Mouse (Mus musculus) embryonic fibroblast, embryonic 13.5 days (primary cell): ENCODE measurements around the gene H2-M10.2. TPM values are rescaled to one million over a fixed set of nuclear protein-coding genes. Genes with fewer than 3 reads are reported as not detected.
"Not testable (repeated sequence)": the region's sequence is repeated elsewhere in the genome, so short reads cannot be mapped to it uniquely, and the experiment has no call there.

Experiments used
- H3K27ac ChIP-seq: 2 replicates; pipeline ENCODE4 v1.5.1; 2012; ENCODE audit warnings: low read length, control low read depth, inconsistent platforms; ENCODE audit not compliant: insufficient read depth
- H3K4me1 ChIP-seq: 2 replicates; pipeline ENCODE4 v1.6.1; 2011; ENCODE audit warnings: low read length; ENCODE audit not compliant: control insufficient read depth, insufficient read depth
- H3K4me3 ChIP-seq: 2 replicates; pipeline ENCODE4 v1.5.1; 2011; ENCODE audit warnings: mild to moderate bottlenecking, control low read depth, low read length; ENCODE audit not compliant: insufficient read depth
- CTCF ChIP-seq: IDR thresholded peaks from 2 replicates; pipeline ENCODE4 v1.5.1; 2011; ENCODE audit warnings: mild to moderate bottlenecking, control low read depth, low read length, moderate library complexity, borderline replicate concordance; ENCODE audit not compliant: insufficient read depth
- POLR2A ChIP-seq: IDR thresholded peaks from 2 replicates; pipeline ENCODE4 v1.6.1; 2011; ENCODE audit warnings: low read depth, mild to moderate bottlenecking, control low read depth, low read length, moderate library complexity
- polyA plus RNA-seq: library from polyadenylated mRNA; stranded (reverse); fragments of >200 nt; gene quantifications from 2 replicates; pipeline ENCODE4 v1.2.4, GENCODE M21; 2011; ENCODE audit warnings: low read depth; ENCODE audit not compliant: missing spikeins, insufficient read length

The H2-M10.2 gene
- polyA plus RNA-seq = not detected in 2 replicates

DNA sequence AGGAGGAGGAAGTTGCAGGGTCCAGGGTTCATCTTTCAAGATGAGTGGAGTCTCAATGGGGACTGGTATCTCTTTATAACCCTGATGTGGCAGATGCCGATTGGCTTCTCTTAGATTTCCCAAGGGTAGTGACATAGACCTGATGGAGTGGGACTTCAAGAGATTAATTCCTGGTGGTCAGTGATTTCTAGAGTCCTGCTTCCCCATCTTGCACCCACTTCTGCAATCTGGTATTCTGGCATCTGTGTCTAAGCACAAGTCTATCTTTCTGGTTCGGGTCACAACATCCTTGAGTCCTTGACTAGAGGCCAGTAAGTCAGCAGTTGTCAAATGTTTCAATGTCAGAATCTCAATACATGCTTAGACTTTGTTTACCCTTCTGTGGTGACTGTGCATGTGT is at the start of gene H2-M10.2:
Gene H2-M10.2, minus strand, starts transcription at position 101 of the 400 bp plus-strand sequence.
- no peak within 1 kb of the TSS for H3K27ac ChIP-seq
- TF ChIP-seq CTCF (no peak), POLR2A (no peak)
- no peaks in the 10 kb centered on the region for H3K4me1 ChIP-seq
- H3K4me3 ChIP-seq = no peak within 1 kb of the TSS

DNA sequence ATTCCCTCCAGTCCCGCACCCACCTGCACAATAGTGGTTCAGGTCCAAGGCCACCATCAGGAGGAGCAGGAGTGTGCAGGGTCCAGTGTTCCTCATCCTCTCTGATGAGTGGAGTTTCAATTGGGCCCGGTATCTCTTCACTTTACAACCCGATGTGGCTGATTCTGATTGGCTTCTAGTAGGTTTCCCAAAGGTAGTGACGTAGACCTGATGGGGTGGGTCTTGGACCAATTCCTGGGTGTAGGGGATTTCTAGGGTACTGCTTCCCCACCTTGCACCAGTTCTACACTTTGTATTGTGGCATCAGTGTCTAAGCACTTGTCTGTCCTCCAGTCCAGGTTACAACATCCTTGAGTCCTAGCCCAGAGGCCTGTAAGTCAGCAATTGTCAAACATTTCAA is 39.8 kb upstream of the H2-M10.2 start, which contains the start of gene H2-M10.1:
Gene H2-M10.1, minus strand, starts transcription at position 101 of the 400 bp plus-strand sequence.
- H3K4me1 ChIP-seq = no peaks in the 10 kb centered on the region
- H3K27ac ChIP-seq = no peak within 1 kb of the TSS
- TF ChIP-seq CTCF = no peak
- TF ChIP-seq POLR2A = no peak
- H3K4me3 ChIP-seq = no peak within 1 kb of the TSS

DNA sequence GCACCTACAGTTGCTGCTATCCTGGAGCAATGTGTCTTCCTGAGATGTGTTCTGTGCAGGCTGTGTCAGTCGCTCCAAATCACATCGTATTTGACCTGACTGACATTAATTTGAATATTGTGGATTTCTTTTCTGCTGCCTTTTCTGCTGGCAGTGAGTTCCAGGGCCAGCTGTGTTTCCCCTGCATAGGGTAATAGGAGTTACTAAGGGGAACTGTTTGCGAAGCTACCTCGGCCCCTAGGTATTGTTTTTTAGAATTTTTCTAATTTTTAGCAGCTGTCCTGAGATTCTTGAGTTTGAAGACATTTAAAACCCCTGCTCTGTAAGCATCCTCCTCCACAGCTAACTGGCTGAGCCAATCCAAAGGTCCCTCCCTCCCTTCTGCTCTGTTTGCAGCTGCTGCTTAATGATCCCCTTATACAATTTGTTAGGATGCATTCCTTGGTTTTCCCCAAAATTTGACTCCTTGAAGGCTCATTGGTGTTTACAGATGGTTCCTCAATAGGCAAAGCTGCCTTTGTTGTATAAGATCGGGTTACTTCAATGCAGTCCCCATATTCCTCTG is 29.5 kb upstream of the H2-M10.2 start:
- no peaks in the 10 kb centered on the region for H3K4me1 ChIP-seq
- no peak for TF ChIP-seq POLR2A
- TF ChIP-seq CTCF = no peak
- H3K4me3 ChIP-seq = peak overlapping the region; percentile 67
- no peak overlapping the region for H3K27ac ChIP-seq

DNA sequence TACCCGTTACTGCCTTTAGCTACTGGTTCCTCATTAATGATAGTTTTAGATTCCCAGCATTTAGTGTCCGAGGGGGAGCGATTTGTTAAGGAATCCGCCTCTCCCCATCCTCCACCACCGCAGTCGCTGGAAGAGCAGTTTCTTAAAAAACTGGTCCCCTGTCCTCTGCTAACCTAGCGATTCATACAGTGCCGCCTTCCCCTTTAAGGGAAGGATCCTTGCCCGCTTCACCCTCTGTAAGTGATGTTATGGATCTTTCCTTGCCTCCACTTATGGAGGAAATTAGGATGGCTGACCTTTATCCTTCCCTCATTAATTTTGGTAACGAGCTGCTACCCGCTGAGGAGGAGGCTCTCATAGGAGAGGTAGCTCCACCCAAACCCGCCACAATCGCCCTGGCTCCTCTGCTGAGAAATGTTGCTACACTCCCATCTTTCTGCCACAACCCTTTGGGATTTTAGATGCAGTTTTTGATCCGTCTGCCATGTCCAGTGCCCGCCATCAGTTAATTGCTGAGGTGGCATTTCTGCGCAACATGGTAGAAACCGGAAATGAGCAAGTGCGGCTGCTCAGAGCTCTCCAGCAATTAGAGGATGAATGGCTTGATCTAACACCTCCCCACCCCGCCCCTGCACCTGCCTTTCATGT is 28.9 kb upstream of the H2-M10.2 start:
- peak overlapping the region; percentile 8; the same call in 1 of the 2 replicates for H3K27ac ChIP-seq
- H3K4me3 ChIP-seq = peak overlapping the region; percentile 67
- no peaks in the 10 kb centered on the region for H3K4me1 ChIP-seq
- TF ChIP-seq POLR2A (peak; percentile 49; the same call in 1 of the 2 replicates), CTCF (no peak)

DNA sequence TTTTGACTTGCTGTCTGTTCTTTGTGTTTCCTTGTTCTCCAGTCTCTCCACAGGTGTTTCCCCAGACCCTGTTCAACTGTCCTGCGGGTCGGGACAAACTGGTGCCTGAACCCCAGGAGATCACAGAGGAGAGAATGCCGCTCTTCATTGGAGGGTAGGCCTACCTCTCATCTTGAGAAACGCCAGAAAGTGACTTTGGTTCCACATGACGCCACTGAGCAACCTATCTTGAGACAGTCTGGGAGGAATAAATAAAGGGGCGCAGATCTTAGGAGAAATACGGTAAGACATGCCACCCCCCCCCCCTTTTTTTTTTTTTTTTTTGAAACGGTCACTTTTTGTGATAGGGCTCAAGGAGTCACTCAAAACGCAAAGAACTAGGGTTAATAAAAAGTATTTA is 28.2 kb upstream of the H2-M10.2 start:
- no peak for TF ChIP-seq CTCF
- no peak for TF ChIP-seq POLR2A
- Histone ChIP-seq H3K4me3 (peak overlapping the region; percentile 67; the same call in 1 of the 2 replicates), H3K27ac (no peak overlapping the region), H3K4me1 (no peaks in the 10 kb centered on the region)

DNA sequence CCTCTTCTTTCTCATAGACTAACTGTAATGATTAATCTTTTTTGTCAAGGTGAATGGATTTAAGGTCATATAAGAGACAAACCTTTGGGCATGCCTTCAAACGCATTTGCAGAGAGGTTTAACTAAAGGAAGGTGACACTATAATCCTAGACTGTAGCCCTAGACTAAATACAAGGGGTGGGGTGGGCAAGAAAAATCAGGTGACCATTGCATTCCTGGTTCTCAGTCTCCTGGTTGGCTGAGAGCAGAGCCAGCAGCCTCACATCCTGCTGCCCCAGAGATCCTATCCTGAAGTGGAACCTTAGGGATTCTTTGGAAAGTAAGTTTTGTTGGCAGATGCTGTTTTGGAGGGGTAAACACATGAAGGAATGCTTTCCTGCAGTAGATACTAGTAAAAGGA is 23.0 kb upstream of the H2-M10.2 start:
- TF ChIP-seq CTCF (no peak), POLR2A (no peak)
- H3K27ac ChIP-seq = no peak overlapping the region
- H3K4me3 ChIP-seq = no peak overlapping the region
- H3K4me1 ChIP-seq = no peaks in the 10 kb centered on the region

DNA sequence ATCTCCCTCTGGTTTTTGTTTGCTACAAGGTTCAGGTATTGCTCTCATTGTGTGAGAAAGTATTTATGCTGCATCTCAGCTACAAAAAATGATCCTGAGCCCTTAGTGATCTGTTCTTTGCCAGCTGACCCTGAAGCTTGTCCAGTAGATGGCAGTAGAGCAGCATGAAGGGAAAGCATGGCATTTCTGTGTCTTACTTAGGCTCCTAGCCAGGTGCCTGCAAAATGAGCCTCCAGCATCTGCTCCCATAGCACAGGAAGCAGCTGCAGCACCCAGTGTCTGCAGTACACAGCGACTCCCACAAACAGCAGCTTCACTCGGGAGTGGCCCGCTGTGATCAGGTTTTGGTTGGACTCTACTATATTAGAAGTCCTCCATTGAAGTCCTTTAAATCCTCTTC is 22.6 kb upstream of the H2-M10.2 start:
- H3K4me1 ChIP-seq, H3K27ac ChIP-seq, H3K4me3 ChIP-seq: not testable (repeated sequence)

DNA sequence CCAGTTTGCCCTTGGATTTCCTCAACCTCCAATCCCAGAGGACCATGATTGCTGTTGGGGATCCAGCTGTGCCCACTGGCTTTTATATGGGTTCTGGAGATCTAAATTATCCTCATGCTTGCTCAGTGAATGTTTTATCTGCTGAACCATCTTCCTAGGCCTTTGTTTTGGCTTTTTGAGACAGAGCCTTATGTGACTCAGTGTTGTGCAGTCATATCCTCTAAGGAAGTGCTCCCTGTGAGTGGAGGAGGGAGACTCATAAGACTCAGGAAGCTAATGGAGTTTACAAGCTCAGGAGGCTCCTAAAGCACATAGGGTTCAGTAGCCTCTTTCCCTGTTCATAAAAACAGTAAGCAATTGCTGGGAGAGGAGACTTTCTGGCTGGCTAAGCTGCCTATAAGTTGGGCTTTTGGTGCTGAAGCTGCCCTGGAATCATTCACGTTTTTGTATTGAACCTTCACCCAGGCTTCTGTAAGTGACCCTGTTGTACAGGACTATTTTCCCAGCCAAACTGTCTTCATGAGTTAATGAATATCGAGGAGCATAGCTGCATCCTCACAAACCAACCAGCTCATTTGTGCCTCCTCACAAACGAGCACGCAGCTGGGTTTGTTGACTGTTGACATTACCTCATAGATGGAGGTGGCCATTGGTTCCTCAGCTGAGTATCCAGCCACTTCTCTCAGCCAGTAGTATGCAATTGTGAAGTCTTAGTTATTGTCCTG is 4.6 kb downstream of the H2-M10.2 start:
- Histone ChIP-seq H3K4me3 (no peak overlapping the region), H3K27ac (no peak overlapping the region), H3K4me1 (no peaks in the 10 kb centered on the region)
- TF ChIP-seq CTCF (no peak), POLR2A (no peak)

DNA sequence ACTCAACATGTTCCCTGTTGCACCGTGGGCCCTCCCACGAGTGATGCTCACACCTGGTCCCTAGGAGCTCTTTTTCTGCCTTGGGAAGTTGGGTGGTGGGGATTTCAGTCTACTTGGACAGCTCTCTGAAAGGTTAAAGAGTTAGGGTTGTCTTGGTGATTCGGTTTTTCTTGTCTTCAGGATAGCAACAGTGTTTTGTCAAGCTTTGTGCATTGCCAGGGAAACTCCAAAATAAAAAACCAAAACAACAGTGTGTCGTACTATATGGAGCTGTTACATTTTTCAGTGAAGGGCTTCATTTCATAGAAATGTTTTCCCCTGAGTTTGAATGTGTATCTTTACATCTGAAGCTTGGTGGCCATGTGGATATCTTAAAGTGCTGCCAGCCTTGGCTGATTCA is 11.5 kb downstream of the H2-M10.2 start:
- no peak overlapping the region for H3K27ac ChIP-seq
- H3K4me1 ChIP-seq = peaks cover 9% of the 10 kb centered on the region; the same call in 1 of the 2 replicates
- H3K4me3 ChIP-seq = no peak overlapping the region
- no peak for TF ChIP-seq POLR2A
- TF ChIP-seq CTCF = no peak

DNA sequence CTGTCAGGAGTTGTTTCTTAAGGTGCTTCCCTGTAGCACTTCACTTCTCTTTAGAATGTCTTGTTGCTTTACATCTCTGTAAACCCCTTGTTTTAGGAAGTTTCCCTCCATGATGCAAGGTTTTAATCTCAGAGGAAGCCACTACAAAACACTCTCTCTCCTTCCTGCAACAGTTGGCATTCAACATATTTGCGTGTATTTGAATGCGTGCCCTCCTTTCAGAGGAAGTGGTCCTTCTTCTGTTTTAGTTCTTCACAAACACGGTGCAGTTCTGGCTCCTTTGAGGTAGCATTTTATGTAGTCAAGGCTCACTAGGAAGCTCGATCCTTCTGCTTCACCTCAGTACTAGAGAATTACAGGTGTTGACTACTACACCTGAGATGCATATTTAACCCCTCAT is 12.5 kb downstream of the H2-M10.2 start:
- Histone ChIP-seq H3K4me1 (peaks cover 10% of the 10 kb centered on the region; the same call in 1 of the 2 replicates), H3K27ac (no peak overlapping the region), H3K4me3 (peak overlapping the region; percentile 8; the same call in 1 of the 2 replicates)
- TF ChIP-seq POLR2A = no peak
- no peak for TF ChIP-seq CTCF
